Mouse (Mus musculus) midbrain, embryonic 15.5 days (tissue): Measurements from ENCODE around the gene 1810055G02Rik. TPM values are rescaled to one million over a fixed set of nuclear protein-coding genes. Genes with fewer than 3 reads are reported as not detected.

Source experiments
- ATAC-seq: fragments of 200-750 bp; cut with Nextera tagmentation; replicated peaks from 2 replicates; pipeline ENCODE4 v1.8.0; 2017; ENCODE audit warnings: moderate TSS enrichment
- H3K27ac ChIP-seq: fragments of 300-500 bp; sonication (generic); 2 replicates; pipeline ENCODE4 v1.5.1; 2015; ENCODE audit warnings: mild to moderate bottlenecking, inconsistent platforms
- H3K27me3 ChIP-seq: fragments of 300-500 bp; sonication (generic); replicated peaks from 2 replicates; pipeline ENCODE4 v1.6.1; 2015; ENCODE audit warnings: inconsistent platforms
- H3K36me3 ChIP-seq: fragments of 300-500 bp; sonication (generic); replicated peaks from 2 replicates; pipeline ENCODE4 v1.6.1; 2015; ENCODE audit warnings: inconsistent platforms
- H3K4me1 ChIP-seq: fragments of 300-500 bp; sonication (generic); 2 replicates; pipeline ENCODE4 v1.6.1; 2015; ENCODE audit warnings: inconsistent platforms
- H3K4me2 ChIP-seq: fragments of 300-500 bp; sonication (generic); 2 replicates; pipeline ENCODE4 v1.6.1; 2015; ENCODE audit warnings: inconsistent platforms, mild to moderate bottlenecking, moderate library complexity
- H3K4me3 ChIP-seq: fragments of 300-500 bp; sonication (generic); 2 replicates; pipeline ENCODE4 v1.5.1; 2015; ENCODE audit warnings: mild to moderate bottlenecking, inconsistent platforms
- H3K9ac ChIP-seq: fragments of 300-500 bp; sonication (generic); 2 replicates; pipeline ENCODE4 v1.6.1; 2015; ENCODE audit warnings: mild to moderate bottlenecking, inconsistent platforms
- H3K9me3 ChIP-seq: fragments of 300-500 bp; sonication (generic); 2 replicates; pipeline ENCODE4 v1.6.1; 2016; ENCODE audit warnings: inconsistent platforms
- WGBS: fragments of 180-500 bp; shearing (Covaris S2); methylation state at CpG from one replicate; pipeline ENCODE4 v1.1.7; 2015; ENCODE audit warnings: mixed read lengths; 5-methylcytosine and 5-hydroxymethylcytosine counted together
- polyA plus RNA-seq: library from polyadenylated mRNA; unstranded; fragments of >200 nt; fragmentation: Nextera tagmentation; extraction: Ambion mirVana; gene quantifications from 2 replicates; pipeline ENCODE4 v1.2.1, GENCODE M21; 2015

1810055G02Rik gene
- polyA plus RNA-seq, 1 experiment from 2014 or later = 34.6 TPM

DNA sequence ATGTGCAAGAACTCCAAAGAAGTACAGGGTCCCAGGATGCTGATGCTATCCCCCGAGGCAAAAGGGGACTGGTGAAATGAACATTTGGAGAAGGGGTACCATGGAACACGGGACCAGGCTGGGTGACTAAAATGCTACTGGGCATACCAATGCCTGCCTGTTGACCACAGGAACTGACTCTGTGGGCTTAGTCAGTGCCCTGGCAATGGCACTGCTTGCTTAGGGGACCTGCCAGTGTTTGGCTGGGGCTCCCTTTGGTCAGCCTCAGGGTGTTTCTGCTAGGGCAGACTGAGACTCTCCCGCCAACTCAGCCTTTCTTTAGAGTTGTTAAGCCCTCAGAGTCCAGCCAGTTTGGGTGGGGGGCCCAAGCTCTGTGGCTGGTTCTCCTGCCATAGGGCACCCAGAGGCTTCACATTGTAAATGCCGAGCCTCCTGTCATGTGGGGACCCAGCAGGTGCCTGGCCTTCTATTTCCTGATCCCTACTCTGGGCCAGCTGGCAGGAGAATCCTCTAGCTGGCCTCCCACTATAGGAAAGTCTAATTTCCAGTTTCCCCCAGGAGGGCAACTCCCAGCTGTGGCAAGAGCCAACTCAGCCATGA, 57.2 kb downstream of the 1810055G02Rik start:
- no peaks in the 10 kb centered on the region for H3K9me3 ChIP-seq
- WGBS = 92% methylated on average over 4 of the region's 4 CpGs
- no peak overlapping the region for H3K9ac ChIP-seq
- H3K4me3 ChIP-seq = no peak overlapping the region
- no peaks in the 10 kb centered on the region for H3K27me3 ChIP-seq
- no peak overlapping the region for H3K4me2 ChIP-seq
- no peak for ATAC-seq
- no peaks in the 10 kb centered on the region for H3K36me3 ChIP-seq
- peaks cover 21% of the 10 kb centered on the region for H3K4me1 ChIP-seq
- no peak overlapping the region for H3K27ac ChIP-seq

DNA sequence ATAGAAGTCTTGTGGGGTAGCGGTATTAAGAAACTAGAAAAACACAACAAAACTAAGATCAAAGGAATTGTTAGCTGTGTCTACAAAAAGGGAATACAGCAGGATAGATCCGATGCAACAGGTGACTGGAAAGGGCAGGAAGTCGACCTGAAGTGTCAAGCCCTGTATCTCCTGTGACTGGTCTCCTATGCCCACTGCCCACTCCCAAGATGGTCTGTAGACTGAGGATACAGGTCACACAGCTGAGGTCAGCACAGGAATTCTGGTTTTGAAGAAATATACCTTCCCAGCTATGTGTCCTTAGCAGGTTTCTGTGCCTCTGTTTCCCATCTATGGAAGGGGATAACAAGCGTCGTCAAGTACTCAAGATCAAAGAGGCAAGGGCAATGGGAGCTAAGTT, 58.3 kb downstream of the 1810055G02Rik start:
- ATAC-seq = no peak
- peak overlapping the region; percentile 100 for H3K9ac ChIP-seq
- peak overlapping the region; percentile 95 for H3K4me3 ChIP-seq
- 94% methylated on average over 5 of the region's 5 CpGs for WGBS
- peak overlapping the region; percentile 69 for H3K4me2 ChIP-seq
- peaks cover 28% of the 10 kb centered on the region for H3K4me1 ChIP-seq
- no peaks in the 10 kb centered on the region for H3K27me3 ChIP-seq
- no peaks in the 10 kb centered on the region for H3K36me3 ChIP-seq
- peak overlapping the region; percentile 100 for H3K27ac ChIP-seq
- no peaks in the 10 kb centered on the region for H3K9me3 ChIP-seq

DNA sequence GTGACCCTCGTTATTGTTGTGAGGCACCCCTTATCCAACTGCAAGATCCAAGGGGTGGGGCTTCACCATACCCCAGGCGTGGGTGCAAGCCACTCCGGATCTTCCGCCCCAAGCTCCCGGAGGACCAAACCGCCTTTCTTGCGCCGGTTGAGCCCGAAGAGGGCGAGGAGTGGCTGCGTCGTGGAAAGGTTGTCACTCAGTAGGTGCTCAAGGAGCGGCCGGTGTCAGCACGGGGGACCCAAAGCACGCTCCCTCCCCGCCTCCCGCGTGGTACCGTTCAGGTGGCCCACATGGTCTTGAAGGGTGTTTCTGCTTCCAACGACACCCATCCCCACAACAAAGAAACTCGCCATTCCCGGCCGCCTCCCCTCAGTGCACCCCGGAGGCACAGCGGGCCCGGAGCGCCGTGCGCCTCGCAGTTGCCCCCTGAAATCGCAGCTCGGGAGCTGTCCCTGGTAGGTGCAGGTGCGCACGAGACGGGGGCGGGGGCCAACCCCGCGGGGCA, 59.2 kb downstream of the 1810055G02Rik start, which contains the start of gene Kmt5b:
Gene Kmt5b, plus strand, starts transcription at position 146 of the 505 bp plus-strand sequence.
- peak; percentile 66 for ATAC-seq
- Histone ChIP-seq H3K27me3 (no peaks in the 10 kb centered on the region), H3K9me3 (no peaks in the 10 kb centered on the region), H3K36me3 (no peaks in the 10 kb centered on the region), H3K4me1 (peaks cover 30% of the 10 kb centered on the region), H3K9ac (peak within 1 kb of the TSS; percentile 100), H3K27ac (peak within 1 kb of the TSS; percentile 100), H3K4me3 (peak within 1 kb of the TSS; percentile 95), H3K4me2 (peak within 1 kb of the TSS; percentile 69)
- WGBS = 0% methylated on average over 39 of the region's 39 CpGs

Other genes starting within 250 kb of the 1810055G02Rik start
- 55.7 and 65.4 TPM in 2 replicates for gene Ppp6r3, start 132.5 kb upstream of the 1810055G02Rik start, polyA plus RNA-seq
- gene Lrp5, start 21.7 kb upstream of the 1810055G02Rik start, polyA plus RNA-seq = 1.1 and 1.4 TPM in 2 replicates
- 51.9 and 59.9 TPM in 2 replicates for gene Kmt5b, start 59.1 kb downstream of the 1810055G02Rik start, polyA plus RNA-seq
- 65.6 and 66.3 TPM in 2 replicates for gene Chka, start 143.5 kb downstream of the 1810055G02Rik start, polyA plus RNA-seq
- gene Tcirg1, start 198.8 kb downstream of the 1810055G02Rik start, polyA plus RNA-seq = 12.7 and 14.6 TPM in 2 replicates
- gene Ndufs8, start 204.5 kb downstream of the 1810055G02Rik start, polyA plus RNA-seq = 246 and 258 TPM in 2 replicates
- 1.9 TPM in 2 replicates for gene Aldh3b1, start 221.5 kb downstream of the 1810055G02Rik start, polyA plus RNA-seq
- gene Unc93b1, start 226.9 kb downstream of the 1810055G02Rik start, polyA plus RNA-seq = 11.7 and 11.8 TPM in 2 replicates